Mouse (Mus musculus): Measurements from ENCODE around the gene Gm10184. TPM values are rescaled to one million over a fixed set of nuclear protein-coding genes. Genes with fewer than 3 reads are reported as not detected.

Gene Gm10184
- total RNA-seq (2023): 21.4 and 21.5 TPM in 2 replicates

DNA sequence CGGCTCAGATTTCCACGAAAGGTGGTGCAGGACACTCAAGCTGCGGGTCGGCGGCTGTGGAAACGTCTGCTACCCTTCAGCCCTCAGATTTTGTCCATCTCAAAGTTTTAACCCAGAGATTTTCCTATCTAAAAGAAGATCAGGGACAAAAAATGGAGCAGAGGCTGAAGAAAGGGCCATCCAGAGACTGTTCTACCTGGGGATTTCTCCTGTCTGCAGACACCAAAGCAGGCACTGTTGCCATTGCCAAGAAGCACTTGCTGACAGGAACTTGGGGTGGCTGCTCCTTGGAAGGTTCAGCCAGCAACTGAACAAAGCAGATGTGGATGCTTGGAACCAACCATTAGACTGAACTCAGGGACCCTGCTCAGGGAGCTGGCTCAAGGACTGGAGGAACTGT is at the start of gene Gm10184:
Gene Gm10184, minus strand, starts transcription at position 101 of the 400 bp plus-strand sequence.

